Mouse (Mus musculus) G1E (cell line): ENCODE measurements around the gene Auts2. TPM values are rescaled to one million over a fixed set of nuclear protein-coding genes. Genes with fewer than 3 reads are reported as not detected.

ENCODE experiments used
- ATAC-seq: 2 replicates; pipeline ENCODE4 v1.8.0; 2016; ENCODE audit warnings: mild to moderate bottlenecking; ENCODE audit not compliant: insufficient number of reproducible peaks, poor library complexity, low FRiP score, severe bottlenecking; ENCODE audit errors: extremely low read depth
- DNase-seq: peaks from one replicate; pipeline ENCODE4 v3.0.0; 2012; ENCODE audit warnings: low spot score
- H3K27me3 ChIP-seq: 2 replicates; pipeline ENCODE4 v1.6.1; 2012; ENCODE audit warnings: mild to moderate bottlenecking, low read length, inconsistent platforms; ENCODE audit not compliant: insufficient read depth
- H3K36me3 ChIP-seq: replicated peaks from 2 replicates; pipeline ENCODE3; 2012; ENCODE audit warnings: mild to moderate bottlenecking, inconsistent platforms
- H3K4me1 ChIP-seq: 2 replicates; pipeline ENCODE4 v1.6.1; 2012; ENCODE audit warnings: low read depth, low read length, inconsistent platforms, mixed read lengths; ENCODE audit not compliant: insufficient read depth
- H3K4me3 ChIP-seq: 2 replicates; pipeline ENCODE4 v1.5.1; 2012; ENCODE audit warnings: low read depth, mild to moderate bottlenecking, inconsistent platforms, low read length, moderate library complexity, mixed read lengths
- H3K9me3 ChIP-seq: replicated peaks from 2 replicates; pipeline ENCODE4 v1.6.1; 2012; ENCODE audit warnings: inconsistent platforms
- CTCF ChIP-seq: IDR thresholded peaks from 2 replicates; pipeline ENCODE4 v1.5.1; 2012; ENCODE audit warnings: low read depth, low read length, inconsistent platforms, mixed read lengths
- GATA1 ChIP-seq: IDR thresholded peaks from 2 replicates; pipeline ENCODE4 v1.6.1; 2012; ENCODE audit warnings: borderline replicate concordance, low read length, inconsistent platforms, mixed read lengths
- GATA2 ChIP-seq: IDR thresholded peaks from 2 replicates; pipeline ENCODE4 v1.6.1; 2012; ENCODE audit warnings: low read depth, low read length, inconsistent platforms, borderline replicate concordance
- POLR2AphosphoS5 ChIP-seq: IDR thresholded peaks from 2 replicates; pipeline ENCODE4 v1.6.1; 2012; ENCODE audit warnings: low read depth, low read length, inconsistent platforms; ENCODE audit not compliant: insufficient replicate concordance
- TAL1 ChIP-seq: conservative IDR thresholded peaks from 2 replicates; pipeline ENCODE4 v1.6.1; 2012; ENCODE audit warnings: low read depth, low read length, inconsistent platforms, mixed read lengths
- polyA plus RNA-seq: library from polyadenylated mRNA; stranded (reverse); fragments of >175 nt; gene quantifications from 2 replicates; pipeline ENCODE4 v1.2.3, GENCODE M21; 2012
- total RNA-seq, 2 experiments: library from RNA; stranded (forward) in 1 of 2; stranded (reverse) in 1 of 2; fragments of 200-1000 nt in 1 of 2; fragments of >200 nt in 1 of 2; fragmentation: Nextera tagmentation in 1 of 2; gene quantifications; 2 replicates each; pipeline ENCODE4 v1.2.3; 2014 to 2017

Gene Auts2
- total and polyA plus RNA-seq, 3 experiments: 0.09 to 1.3 (median 0.90) TPM

- H3K9me3 ChIP-seq: peaks cover 59% of the 10 kb centered on the region
- no peaks in the 10 kb centered on the region for H3K36me3 ChIP-seq
- H3K4me3 ChIP-seq: no peak overlapping the region
- DNase-seq (no peak), ATAC-seq (no peak)
- H3K4me1 ChIP-seq: no peaks in the 10 kb centered on the region
- TF ChIP-seq POLR2AphosphoS5 (no peak), GATA2 (no peak), GATA1 (no peak), CTCF (no peak), TAL1 (no peak)
- no peaks in the 10 kb centered on the region for H3K27me3 ChIP-seq
Measured at GRCm38 (mm10) chr5:131826362-131827261, 716.5 kb downstream of the Auts2 start.

GRCm38 (mm10) chr5:131825421-131825820 lies 717.7 kb downstream of the Auts2 start:
- DNase-seq: no peak
- no peaks in the 10 kb centered on the region for H3K4me1 ChIP-seq
- no peaks in the 10 kb centered on the region for H3K27me3 ChIP-seq
- no peaks in the 10 kb centered on the region for H3K36me3 ChIP-seq
- ATAC-seq: no peak
- no peak for TF ChIP-seq CTCF
- no peak for TF ChIP-seq GATA1
- TF ChIP-seq TAL1: no peak
- TF ChIP-seq GATA2: no peak
- TF ChIP-seq POLR2AphosphoS5: no peak
- H3K4me3 ChIP-seq: no peak overlapping the region
- H3K9me3 ChIP-seq: peaks cover 56% of the 10 kb centered on the region

GRCm38 (mm10) chr5:131824197-131824991 lies 718.8 kb downstream of the Auts2 start:
- Histone ChIP-seq H3K9me3 (peaks cover 56% of the 10 kb centered on the region), H3K4me3 (no peak overlapping the region), H3K36me3 (no peaks in the 10 kb centered on the region), H3K27me3 (no peaks in the 10 kb centered on the region), H3K4me1 (no peaks in the 10 kb centered on the region)
- ATAC-seq: no peak
- no peak for TF ChIP-seq POLR2AphosphoS5
- TF ChIP-seq GATA2: no peak
- TF ChIP-seq GATA1: no peak
- no peak for TF ChIP-seq CTCF
- no peak for TF ChIP-seq TAL1
- DNase-seq: no peak

GRCm38 (mm10) chr5:131821461-131821860 lies 721.7 kb downstream of the Auts2 start:
- TF ChIP-seq CTCF: no peak
- TF ChIP-seq POLR2AphosphoS5: no peak
- TF ChIP-seq TAL1: no peak
- TF ChIP-seq GATA1: no peak
- TF ChIP-seq GATA2: no peak
- DNase-seq (no peak), ATAC-seq (no peak)
- Histone ChIP-seq H3K4me1 (no peaks in the 10 kb centered on the region), H3K27me3 (no peaks in the 10 kb centered on the region), H3K4me3 (no peak overlapping the region), H3K36me3 (no peaks in the 10 kb centered on the region), H3K9me3 (peaks cover 63% of the 10 kb centered on the region)

GRCm38 (mm10) chr5:131819251-131819691 lies 723.9 kb downstream of the Auts2 start:
- H3K27me3 ChIP-seq: no peaks in the 10 kb centered on the region
- ATAC-seq (no peak), DNase-seq (no peak)
- H3K4me3 ChIP-seq: no peak overlapping the region
- TF ChIP-seq TAL1: no peak
- no peak for TF ChIP-seq CTCF
- TF ChIP-seq POLR2AphosphoS5: no peak
- no peak for TF ChIP-seq GATA1
- no peak for TF ChIP-seq GATA2
- H3K4me1 ChIP-seq: no peaks in the 10 kb centered on the region
- peaks cover 59% of the 10 kb centered on the region for H3K9me3 ChIP-seq
- H3K36me3 ChIP-seq: no peaks in the 10 kb centered on the region

- Histone ChIP-seq H3K9me3 (peaks cover 64% of the 10 kb centered on the region), H3K4me3 (no peak overlapping the region), H3K27me3 (no peaks in the 10 kb centered on the region), H3K4me1 (no peaks in the 10 kb centered on the region), H3K36me3 (no peaks in the 10 kb centered on the region)
- no peak for TF ChIP-seq TAL1
- no peak for TF ChIP-seq CTCF
- TF ChIP-seq POLR2AphosphoS5: no peak
- TF ChIP-seq GATA2: no peak
- TF ChIP-seq GATA1: no peak
- DNase-seq (no peak), ATAC-seq (no peak)
Measured at GRCm38 (mm10) chr5:131815498-131815897, 727.6 kb downstream of the Auts2 start.
